Mouse (Mus musculus): ENCODE results near the gene Gm49358. TPM values are rescaled to one million over a fixed set of nuclear protein-coding genes. Genes with fewer than 3 reads are reported as not detected.
A peak's percentile ranks its signal among the peaks of the same experiment; 100 is the strongest.

Gene Gm49358
- polyA plus RNA-seq, 1 experiment from 2014 or later, result not detected

DNA sequence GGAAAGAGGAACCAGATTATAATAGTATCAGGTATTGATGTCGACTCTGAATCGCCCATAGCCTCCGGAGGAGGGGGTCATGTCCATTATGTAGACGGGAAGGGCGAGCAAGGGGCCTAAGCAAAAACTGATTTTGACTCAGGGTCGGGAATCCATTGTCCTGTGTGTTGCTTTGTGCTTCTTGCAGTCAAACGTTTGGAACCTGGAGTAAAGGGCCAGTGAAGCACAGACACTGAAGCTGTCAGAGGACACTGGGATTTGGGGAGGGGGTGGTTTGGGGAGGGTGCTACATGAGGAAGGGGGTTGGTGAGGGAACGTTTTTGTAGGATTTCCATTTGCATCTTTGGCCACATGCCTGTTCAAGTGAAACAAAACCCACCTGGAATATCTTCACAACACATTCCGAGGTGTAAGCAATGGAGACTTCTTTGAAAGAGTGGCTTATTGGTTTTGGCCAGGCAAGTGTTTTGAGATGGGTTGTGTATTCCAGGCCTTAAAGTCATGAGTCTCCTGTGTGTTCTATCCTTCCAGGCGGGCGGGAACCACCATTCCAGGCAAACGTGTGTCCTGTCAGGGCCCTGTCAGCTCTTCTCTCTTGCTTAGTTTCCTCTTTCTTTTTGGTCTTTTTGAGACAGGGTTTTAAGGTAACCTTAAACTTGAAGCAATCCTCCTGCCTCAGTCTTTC, 16.2 kb downstream of the Gm49358 start:
- H3K27me3 ChIP-seq, result peaks cover 7% of the 10 kb centered on the region
- peaks cover 36% of the 10 kb centered on the region for H3K4me1 ChIP-seq (replicated peaks)
- H3K27ac ChIP-seq, result peak overlapping the region; percentile 73
- peak overlapping the region; percentile 82 for H3K9ac ChIP-seq
- 17% methylated on average over 12 of the region's 12 CpGs for WGBS
- H3K36me3 ChIP-seq, result no peaks in the 10 kb centered on the region
- peak overlapping the region; percentile 71 for H3K4me3 ChIP-seq
- ATAC-seq (ENCODE audit: low FRiP score), result no peak
- H3K4me2 ChIP-seq, result peak overlapping the region; percentile 92
- H3K9me3 ChIP-seq, result no peaks in the 10 kb centered on the region

DNA sequence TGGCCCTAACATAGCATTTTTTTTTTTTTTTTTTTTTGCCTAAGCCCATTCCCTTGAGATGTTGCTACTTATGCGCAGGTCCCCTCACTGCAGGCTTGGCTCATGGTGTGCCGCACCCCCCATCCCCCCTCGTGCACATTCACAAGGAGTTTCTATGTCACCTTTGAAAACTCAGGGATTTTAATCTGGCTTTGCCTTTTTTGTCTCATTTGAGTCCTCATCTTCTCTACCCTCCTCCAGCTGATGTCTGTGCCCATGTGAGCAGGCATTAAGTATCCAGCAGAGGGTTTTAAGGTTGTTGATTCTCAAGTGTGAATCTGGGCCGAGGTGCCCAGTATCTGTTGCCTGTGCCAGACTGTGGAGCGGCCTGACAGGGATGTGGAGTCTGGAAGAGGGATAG, 17.9 kb downstream of the Gm49358 start:
- peaks cover 36% of the 10 kb centered on the region for H3K4me1 ChIP-seq (replicated peaks)
- H3K27ac ChIP-seq, result no peak overlapping the region
- H3K9ac ChIP-seq, result peak overlapping the region; percentile 6; the same call in 1 of the 2 replicates
- no peak for ATAC-seq (ENCODE audit: low FRiP score)
- no peaks in the 10 kb centered on the region for H3K36me3 ChIP-seq
- 46% methylated on average over 5 of the region's 5 CpGs for WGBS
- no peak overlapping the region for H3K4me3 ChIP-seq
- no peaks in the 10 kb centered on the region for H3K9me3 ChIP-seq
- 0 out of 2 replicates have a peak overlapping the region, but pooled peaks have one; percentile 17 for H3K4me2 ChIP-seq
- H3K27me3 ChIP-seq, result peaks cover 7% of the 10 kb centered on the region

DNA sequence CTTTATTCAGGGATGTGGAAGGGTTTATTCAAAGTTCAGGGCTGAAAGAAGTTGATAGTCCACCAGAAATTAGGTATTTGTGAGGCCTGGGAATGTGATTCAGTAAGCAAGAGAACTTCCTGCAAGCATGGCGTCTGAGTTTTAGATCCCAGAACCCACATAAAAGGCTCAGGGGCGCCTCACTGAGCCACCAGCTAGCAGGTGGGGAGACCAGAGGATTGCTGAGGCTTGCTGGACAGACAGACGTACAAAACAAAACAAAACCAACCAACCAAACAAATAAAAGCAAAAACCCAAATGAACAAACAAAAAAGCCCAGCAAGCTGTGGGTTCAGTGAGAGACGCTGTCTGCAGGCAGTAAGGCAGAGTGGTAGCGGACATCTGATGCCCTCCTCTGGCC, 18.9 kb downstream of the Gm49358 start:
- Histone ChIP-seq H3K9me3 (no peaks in the 10 kb centered on the region), H3K4me1 (replicated peaks) (peaks cover 37% of the 10 kb centered on the region), H3K27ac (no peak overlapping the region), H3K36me3 (no peaks in the 10 kb centered on the region), H3K27me3 (peaks cover 7% of the 10 kb centered on the region), H3K4me2 (no peak overlapping the region), H3K4me3 (no peak overlapping the region), H3K9ac (no peak overlapping the region)
- WGBS, result 62% methylated on average over 5 of the region's 5 CpGs
- no peak for ATAC-seq (ENCODE audit: low FRiP score)

DNA sequence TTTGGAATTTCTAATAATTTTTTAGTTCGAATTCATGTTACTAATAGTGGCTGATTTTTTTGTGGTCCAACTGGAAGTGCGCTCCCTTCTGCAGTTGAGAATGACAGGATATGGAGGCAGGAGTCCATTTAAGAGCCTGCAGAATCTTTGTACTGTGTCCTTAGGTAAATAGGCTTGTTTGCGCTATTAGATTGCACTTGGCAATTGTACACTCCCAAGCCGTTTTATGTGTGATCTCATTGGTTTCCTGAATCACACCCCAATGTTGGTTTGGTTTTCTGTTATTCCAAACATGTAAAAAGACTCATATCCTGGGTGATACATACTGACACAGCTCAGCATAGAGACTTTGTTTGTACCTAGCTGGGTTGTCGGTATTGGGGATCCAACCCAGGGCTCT, 19.8 kb downstream of the Gm49358 start:
- Histone ChIP-seq H3K27me3 (peaks cover 7% of the 10 kb centered on the region), H3K4me1 (replicated peaks) (peaks cover 36% of the 10 kb centered on the region), H3K4me3 (no peak overlapping the region), H3K36me3 (no peaks in the 10 kb centered on the region), H3K27ac (no peak overlapping the region), H3K9ac (no peak overlapping the region), H3K9me3 (no peaks in the 10 kb centered on the region), H3K4me2 (no peak overlapping the region)
- 92% methylated on average over 5 of the region's 5 CpGs for WGBS
- no peak for ATAC-seq (ENCODE audit: low FRiP score)

DNA sequence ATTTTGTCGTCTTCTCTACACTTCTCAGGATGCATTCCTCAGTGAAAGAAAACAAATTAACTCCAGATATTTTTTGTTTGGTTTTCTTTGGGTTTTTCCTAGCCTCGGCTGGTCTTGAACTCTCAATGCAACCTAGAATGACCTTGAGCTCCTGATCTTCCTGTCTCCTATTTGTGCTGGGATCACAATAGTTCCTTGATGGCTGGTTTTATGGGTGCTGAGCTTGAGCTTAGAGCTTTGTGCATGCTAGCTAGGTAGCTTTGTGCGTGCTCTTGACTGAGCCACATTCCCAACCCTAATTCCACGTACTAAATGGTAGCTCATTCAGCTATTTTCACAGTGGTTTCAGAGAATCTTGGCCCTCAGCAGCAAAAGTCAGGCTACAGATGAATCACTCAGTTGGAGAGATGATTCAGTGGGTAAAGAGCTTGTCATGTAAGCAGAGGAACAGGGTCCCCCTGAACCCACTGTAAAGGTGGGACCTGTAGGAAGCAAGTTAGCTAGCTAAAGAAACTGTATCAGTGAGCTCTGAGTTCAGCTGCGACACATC, 20.4 kb downstream of the Gm49358 start:
- no peak overlapping the region for H3K27ac ChIP-seq
- peaks cover 7% of the 10 kb centered on the region for H3K27me3 ChIP-seq
- WGBS, result 87% methylated on average over 5 of the region's 5 CpGs
- no peaks in the 10 kb centered on the region for H3K9me3 ChIP-seq
- H3K4me1 ChIP-seq (replicated peaks), result peaks cover 36% of the 10 kb centered on the region
- no peak overlapping the region for H3K4me2 ChIP-seq
- no peak for ATAC-seq (ENCODE audit: low FRiP score)
- H3K4me3 ChIP-seq, result no peak overlapping the region
- H3K36me3 ChIP-seq, result no peaks in the 10 kb centered on the region
- no peak overlapping the region for H3K9ac ChIP-seq

DNA sequence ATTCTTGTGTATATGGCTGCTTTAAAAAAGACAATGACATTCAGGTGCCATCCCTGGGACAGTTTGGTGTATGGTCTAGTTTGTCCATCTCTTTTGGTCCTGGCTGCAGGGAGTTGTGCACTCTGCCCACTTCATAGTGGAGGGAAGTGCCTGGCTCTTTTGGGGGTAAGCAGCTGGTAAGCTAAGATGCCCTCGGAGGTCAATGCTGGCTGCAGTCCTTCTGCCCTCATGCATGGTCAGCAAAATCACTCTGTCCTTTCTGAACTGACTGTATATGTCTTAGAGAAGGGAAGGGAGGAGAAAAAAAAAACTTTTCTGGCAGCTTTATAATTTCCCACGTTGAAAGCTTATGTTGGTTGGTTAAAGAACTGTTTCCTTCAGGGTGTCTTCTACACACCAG, 21.6 kb downstream of the Gm49358 start:
- no peak overlapping the region for H3K4me3 ChIP-seq
- H3K27ac ChIP-seq, result no peak overlapping the region
- no peak for ATAC-seq (ENCODE audit: low FRiP score)
- no peak overlapping the region for H3K9ac ChIP-seq
- WGBS, result 77% methylated on average over 2 of the region's 2 CpGs
- no peaks in the 10 kb centered on the region for H3K27me3 ChIP-seq
- peaks cover 27% of the 10 kb centered on the region for H3K4me1 ChIP-seq (replicated peaks)
- no peaks in the 10 kb centered on the region for H3K36me3 ChIP-seq
- no peak overlapping the region for H3K4me2 ChIP-seq
- H3K9me3 ChIP-seq, result no peaks in the 10 kb centered on the region

DNA sequence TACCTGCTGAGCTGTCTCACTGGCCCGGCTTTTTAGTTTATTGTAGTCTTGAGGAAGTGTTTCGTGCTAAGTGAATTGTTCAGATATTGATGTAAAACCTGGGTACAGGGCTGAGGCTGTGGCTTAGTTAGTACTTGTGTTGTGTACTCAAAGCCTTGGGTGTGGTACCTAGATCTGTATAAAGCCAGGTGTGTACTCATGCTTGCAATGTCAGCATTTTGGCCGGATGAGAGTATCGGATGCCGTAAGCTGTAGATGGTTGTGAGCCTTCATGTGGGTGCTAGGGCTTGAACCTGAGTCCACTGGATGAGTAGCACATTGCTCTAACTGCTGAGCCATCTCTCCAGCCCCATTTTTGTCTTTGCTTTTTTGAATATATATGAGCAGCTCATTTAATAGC, 22.3 kb downstream of the Gm49358 start:
- no peak overlapping the region for H3K27ac ChIP-seq
- no peak for ATAC-seq (ENCODE audit: low FRiP score)
- WGBS, result 96% methylated on average over 5 of the region's 5 CpGs
- no peak overlapping the region for H3K4me2 ChIP-seq
- H3K4me3 ChIP-seq, result no peak overlapping the region
- no peaks in the 10 kb centered on the region for H3K36me3 ChIP-seq
- H3K4me1 ChIP-seq (replicated peaks), result peaks cover 20% of the 10 kb centered on the region
- no peaks in the 10 kb centered on the region for H3K27me3 ChIP-seq
- H3K9me3 ChIP-seq, result no peaks in the 10 kb centered on the region
- H3K9ac ChIP-seq, result no peak overlapping the region

DNA sequence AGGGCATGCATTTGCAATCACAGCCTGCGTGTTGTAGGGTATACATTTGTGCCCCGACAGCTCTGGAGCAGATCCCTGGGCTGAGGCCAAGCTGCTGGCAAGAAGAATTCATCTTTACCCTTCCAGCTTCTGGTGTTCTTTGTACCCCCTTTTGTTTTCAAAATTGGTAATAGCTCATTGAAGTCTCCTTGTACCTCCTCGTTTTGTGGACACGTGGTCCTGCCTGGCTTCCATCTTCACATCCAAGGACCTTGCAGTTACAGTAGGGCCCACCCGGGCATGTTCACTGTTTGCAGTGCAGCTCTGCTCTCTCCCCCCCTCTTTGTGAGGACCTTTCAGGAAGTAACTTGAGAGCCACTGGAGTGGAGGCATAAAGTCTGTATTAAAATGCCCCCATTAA, 24.4 kb downstream of the Gm49358 start:
- Histone ChIP-seq H3K36me3 (no peaks in the 10 kb centered on the region), H3K4me2 (no peak overlapping the region), H3K27ac (no peak overlapping the region), H3K27me3 (no peaks in the 10 kb centered on the region), H3K9ac (no peak overlapping the region), H3K4me1 (replicated peaks) (peaks cover 14% of the 10 kb centered on the region), H3K4me3 (no peak overlapping the region), H3K9me3 (no peaks in the 10 kb centered on the region)
- ATAC-seq (ENCODE audit: low FRiP score), result no peak
- 41% methylated on average over 5 of the region's 5 CpGs for WGBS

DNA sequence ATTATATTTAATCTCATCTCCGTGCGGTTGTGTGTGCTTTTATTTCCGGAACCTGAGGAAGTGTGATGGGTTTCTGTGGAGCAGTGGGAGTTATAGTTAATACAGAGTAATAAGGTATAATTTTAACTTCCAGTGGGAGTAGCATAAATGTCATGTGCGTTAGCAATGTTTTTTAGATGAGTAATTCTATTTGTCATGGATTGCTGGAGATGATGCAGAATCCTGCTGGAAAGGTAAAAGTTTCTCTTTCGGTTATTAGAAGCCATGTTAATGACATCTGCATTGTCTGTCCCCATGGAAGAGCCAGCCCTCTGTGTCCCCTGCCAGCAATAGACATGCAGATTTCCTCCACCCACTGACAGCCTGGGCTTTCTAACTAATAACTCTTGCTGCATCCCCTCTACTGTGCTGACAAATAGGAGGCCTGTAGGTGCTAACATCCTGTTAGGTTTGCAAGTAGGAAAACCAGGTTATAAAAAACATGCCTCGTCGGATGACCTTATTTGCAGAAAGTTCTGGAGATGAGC, 25.4 kb downstream of the Gm49358 start:
- no peak for ATAC-seq (ENCODE audit: low FRiP score)

DNA sequence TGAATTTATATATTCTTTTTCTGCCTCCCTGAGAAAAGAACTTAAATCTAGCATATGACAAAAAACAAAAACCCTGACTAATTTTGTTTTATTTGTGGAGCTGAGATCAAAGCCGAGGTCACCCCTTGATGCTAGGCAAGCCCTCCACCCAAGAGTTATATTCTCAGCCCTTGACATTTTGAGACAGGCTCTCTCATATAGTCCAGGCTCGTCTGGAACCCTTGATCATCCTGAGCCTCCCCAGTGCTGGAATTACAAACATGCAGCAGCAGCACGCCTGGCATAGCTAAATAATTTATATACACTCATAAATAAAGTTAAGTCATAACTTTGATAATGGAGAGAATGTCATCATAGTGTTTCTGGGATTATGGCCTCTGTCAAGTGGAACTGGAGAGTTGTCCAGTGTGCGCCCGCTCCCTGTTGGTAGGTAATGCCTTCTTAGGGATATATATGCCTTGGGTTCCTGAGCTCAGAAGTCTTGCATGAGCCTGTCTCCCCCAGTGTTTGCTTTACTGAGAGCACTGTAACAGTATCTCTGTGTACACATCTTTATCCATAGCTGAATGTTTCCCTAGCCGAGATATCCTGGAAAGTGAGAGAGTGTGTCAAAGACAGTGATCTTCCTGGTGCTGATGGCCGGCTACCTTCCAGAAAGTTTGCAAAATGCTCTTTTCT, 27.9 kb downstream of the Gm49358 start:
- H3K27ac ChIP-seq, result no peak overlapping the region
- H3K27me3 ChIP-seq, result no peaks in the 10 kb centered on the region
- H3K9ac ChIP-seq, result no peak overlapping the region
- no peaks in the 10 kb centered on the region for H3K9me3 ChIP-seq
- 84% methylated on average over 7 of the region's 7 CpGs for WGBS
- H3K4me3 ChIP-seq, result no peak overlapping the region
- no peak overlapping the region for H3K4me2 ChIP-seq
- ATAC-seq (ENCODE audit: low FRiP score), result no peak
- peaks cover 18% of the 10 kb centered on the region for H3K4me1 ChIP-seq (replicated peaks)
- H3K36me3 ChIP-seq, result no peaks in the 10 kb centered on the region

More for the DNA sequence above, 25.4 kb downstream of the Gm49358 start:
- Histone ChIP-seq H3K9me3 (no peaks in the 10 kb centered on the region), H3K27me3 (no peaks in the 10 kb centered on the region), H3K4me3 (no peak overlapping the region), H3K4me1 (replicated peaks) (peaks cover 18% of the 10 kb centered on the region), H3K27ac (no peak overlapping the region), H3K9ac (no peak overlapping the region), H3K4me2 (no peak overlapping the region), H3K36me3 (no peaks in the 10 kb centered on the region)
- WGBS, result 70% methylated on average over 7 of the region's 7 CpGs

DNA sequence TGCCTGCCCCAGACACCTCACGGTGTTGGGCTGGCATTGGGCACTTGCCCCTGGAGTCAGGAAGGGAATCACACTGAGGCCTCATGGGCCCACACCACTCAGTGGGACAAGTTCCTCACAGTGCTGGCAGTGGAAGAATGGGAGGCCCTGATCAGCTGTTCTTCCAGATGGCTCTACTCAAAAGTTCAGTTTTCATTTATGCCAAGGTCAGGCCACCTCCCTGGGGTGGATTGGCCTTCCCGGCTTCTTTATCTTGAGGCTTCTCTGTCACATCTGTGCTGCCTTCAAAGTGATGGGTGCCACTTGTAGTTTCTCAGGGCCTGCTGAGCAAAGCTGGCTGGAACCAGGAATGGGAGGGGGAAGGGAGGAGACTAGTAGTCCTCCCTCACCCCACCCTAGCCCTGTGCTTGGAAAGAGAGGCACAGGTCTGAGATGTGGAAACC, 29.8 kb downstream of the Gm49358 start:
- ATAC-seq (ENCODE audit: low FRiP score), result no peak
- H3K9me3 ChIP-seq, result no peaks in the 10 kb centered on the region
- no peak overlapping the region for H3K27ac ChIP-seq
- no peak overlapping the region for H3K4me3 ChIP-seq
- H3K4me1 ChIP-seq (replicated peaks), result peaks cover 9% of the 10 kb centered on the region
- no peaks in the 10 kb centered on the region for H3K36me3 ChIP-seq
- no peak overlapping the region for H3K9ac ChIP-seq
- WGBS, result 59% methylated on average over 2 of the region's 2 CpGs
- no peaks in the 10 kb centered on the region for H3K27me3 ChIP-seq
- no peak overlapping the region for H3K4me2 ChIP-seq

DNA sequence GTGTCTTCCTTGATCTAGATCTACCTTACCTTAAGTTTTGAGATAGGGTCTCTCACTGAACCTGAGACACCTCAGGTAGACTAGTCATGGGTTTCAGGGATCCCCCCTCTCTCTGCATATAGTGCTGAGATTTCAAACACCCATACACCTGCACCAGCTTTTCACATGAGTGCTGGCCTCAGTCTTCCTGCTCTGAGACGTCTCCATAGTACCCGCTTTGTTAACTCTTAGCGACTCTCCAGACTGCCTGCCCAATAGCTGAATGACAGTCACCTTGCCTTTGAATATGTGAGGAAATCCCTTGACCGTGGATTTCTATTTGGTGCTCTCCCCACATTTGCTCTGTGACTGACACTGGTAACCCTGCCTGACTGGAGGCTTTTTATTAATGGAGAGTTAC, 30.4 kb downstream of the Gm49358 start:
- Histone ChIP-seq H3K9ac (no peak overlapping the region), H3K4me2 (no peak overlapping the region), H3K4me3 (no peak overlapping the region), H3K27me3 (no peaks in the 10 kb centered on the region), H3K4me1 (replicated peaks) (peaks cover 9% of the 10 kb centered on the region), H3K36me3 (no peaks in the 10 kb centered on the region), H3K27ac (no peak overlapping the region), H3K9me3 (no peaks in the 10 kb centered on the region)
- ATAC-seq (ENCODE audit: low FRiP score), result no peak
- 87% methylated on average over 4 of the region's 4 CpGs for WGBS
